7 mouse cellular contexts compared by ENCODE assay signal in the genomic region with DNA sequence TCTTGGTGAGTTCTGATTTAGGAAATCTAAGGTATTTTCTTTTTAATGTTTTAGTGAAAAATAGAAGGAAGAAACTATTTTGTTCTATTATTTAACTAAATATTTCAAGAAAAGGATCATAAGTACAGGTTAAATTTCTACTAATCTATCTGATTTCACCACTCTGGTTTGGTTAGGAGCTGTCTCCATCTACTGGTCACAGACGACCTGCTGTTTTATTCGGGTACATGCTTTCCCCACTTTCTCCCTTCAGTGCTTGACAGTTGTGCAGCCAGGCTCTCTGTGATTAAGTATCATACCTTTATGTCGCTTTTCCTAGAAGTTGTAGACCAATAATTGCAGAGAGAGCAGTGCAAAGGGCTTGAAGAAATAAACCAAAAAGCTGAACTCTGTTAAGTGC. TPM values are rescaled to one million over a fixed set of nuclear protein-coding genes. Genes with fewer than 3 reads are reported as not detected.
DNase-seq lines count a peak whose midpoint lies in the region; ATAC-seq and TF ChIP-seq lines count a peak whose summit lies in the region.

No protein-coding gene starts in this region.

- peaks cover 7% of the 10 kb centered on the region; the same call in 1 of the 2 replicates for H3K4me1 ChIP-seq in G1E (ENCODE audit: insufficient read depth, low read depth, low read length)

- no peak overlapping the region for H3K27ac ChIP-seq in left cerebral cortex, adult 2 months

- peak; percentile 74 for TF ChIP-seq CTCF in left cerebral cortex, adult 2 months (IDR thresholded peaks at IDR 0.05)
- 0 out of 2 replicates have a peak, but pooled peaks have one; percentile 15 for TF ChIP-seq CTCF in G1E (IDR thresholded peaks at IDR 0.05; ENCODE audit: low read depth, low read length)

- H3K36me3 ChIP-seq in G1E (replicated peaks) = peaks cover 33% of the 10 kb centered on the region

- no peak for DNase-seq in left cerebral cortex, adult 2 months (ENCODE audit: extremely low spot score in 1 of 2, low spot score in 2 of 2)
- no peak for DNase-seq in left cerebral cortex, adult 11 months (ENCODE audit: low spot score)
- peak; percentile 22 for DNase-seq in G1E (ENCODE audit: low spot score)
- DNase-seq in adrenal gland, postnatal 14 days = peak; percentile 53
- DNase-seq in heart, postnatal 4 days = peak; percentile 40
- DNase-seq in lung, postnatal 14 days = peak; percentile 42

- no peaks in the 10 kb centered on the region for H3K9me3 ChIP-seq in G1E (replicated peaks)

- ATAC-seq in G1E (ENCODE audit: extremely low read depth, insufficient number of reproducible peaks, low FRiP score, poor library complexity, severe bottlenecking) = no peak
- ATAC-seq in erythroid progenitor cell, adult 5-6 weeks (replicated peaks; ENCODE audit: low FRiP score, poor library complexity, severe bottlenecking) = no peak

- intact Hi-C loops in left cerebral cortex, adult 2 months (cut with DNase I) = loop anchor here (10.0 kb wide), 1 partner anchor 215 kb away; a partner anchor contains a TSS

- no peaks in the 10 kb centered on the region for H3K27me3 ChIP-seq in G1E (ENCODE audit: insufficient read depth, low read length)

- no peak overlapping the region for H3K4me3 ChIP-seq in left cerebral cortex, adult 2 months
- H3K4me3 ChIP-seq in G1E (ENCODE audit: low read depth, low read length) = no peak overlapping the region

RNA-seq across cellular contexts. Expression of a gene that starts 51.5 kb away (rescaled TPM):
- 100 to 1,000 TPM; 137 to 141 TPM for total RNA-seq in left cerebral cortex, adult 2 months (2021)
- total RNA-seq in G1E (2014; fragmentation: Nextera tagmentation) (44.7 and 45.0 TPM in 2 replicates), G1E (2017) (76.1 and 81.5 TPM in 2 replicates)
- 21.7 and 38.8 TPM in 2 replicates for polyA plus RNA-seq in G1E (2012)
- 102 and 103 TPM in 2 replicates for total RNA-seq in adrenal gland, postnatal 14 days (2021)
- total RNA-seq in heart, postnatal 4 days (2021) = 10 to 100 TPM; 13.8 to 17.1 TPM
- total RNA-seq in erythroid progenitor cell, adult 5-6 weeks (2015; ENCODE audit: low replicate concordance) = 48.6 and 49.7 TPM in 2 replicates
- total RNA-seq in erythroid progenitor cell, adult 5-6 weeks (2017; ENCODE audit: low replicate concordance) = 35.2 and 55.4 TPM in 2 replicates

Comparison
In these comparisons a context has a peak if more than half of its experiments do, and no peak if none do; other contexts are left out.
1. DNase-seq: peak in G1E (single experiment), adrenal gland, postnatal 14 days (single experiment), heart, postnatal 4 days (single experiment) and lung, postnatal 14 days (single experiment); none in left cerebral cortex, adult 2 months (0 of 2) and left cerebral cortex, adult 11 months (single experiment).